Mouse (Mus musculus): ENCODE results near the gene Ydjc. TPM values are rescaled to one million over a fixed set of nuclear protein-coding genes. Genes with fewer than 3 reads are reported as not detected.
A peak's percentile ranks its signal among the peaks of the same experiment; 100 is the strongest.
"Not testable (repeated sequence)": the region's sequence is repeated elsewhere in the genome, so short reads cannot be mapped to it uniquely, and the experiment has no call there.

Ydjc gene
- polyA plus RNA-seq, 1 experiment = 5.9 TPM

- no peak overlapping the region for H3K27ac ChIP-seq (ENCODE audit: insufficient read depth, low read length)
- H3K4me3 ChIP-seq (ENCODE audit: insufficient read depth, low read length) = no peak overlapping the region
- TF ChIP-seq POLR2A (IDR thresholded peaks at IDR 0.05; ENCODE audit: low read depth, low read length) (no peak), CTCF (IDR thresholded peaks at IDR 0.05; ENCODE audit: borderline replicate concordance, insufficient read depth, low read length) (no peak)
- peaks cover 12% of the 10 kb centered on the region for H3K4me1 ChIP-seq (ENCODE audit: control insufficient read depth, insufficient read depth, low read length)
Measured at GRCm38 (mm10) chr16:17150520-17151258, 6.3 kb downstream of the Ydjc start.

DNA sequence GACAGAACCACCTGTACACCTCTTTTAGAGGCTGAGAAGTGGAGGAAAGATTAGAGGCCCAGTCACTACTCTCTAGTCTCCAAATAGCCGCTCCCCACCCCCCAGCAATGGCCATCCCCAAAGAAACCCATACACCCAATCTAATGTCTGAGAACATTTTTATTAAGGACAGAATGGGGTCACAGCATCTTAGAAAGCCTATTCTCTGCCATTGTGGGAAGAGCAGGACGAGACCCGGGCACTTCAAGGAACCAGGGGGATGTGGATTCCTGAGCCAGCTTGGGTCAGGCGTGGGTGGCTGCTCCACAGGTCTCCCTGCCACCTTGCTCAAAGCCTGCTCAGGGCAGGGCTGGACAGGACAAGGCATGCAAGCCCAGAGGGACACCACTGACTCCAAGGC is 7.5 kb downstream of the Ydjc start:
- no peak overlapping the region for H3K4me3 ChIP-seq (ENCODE audit: insufficient read depth, low read length)
- peaks cover 12% of the 10 kb centered on the region for H3K4me1 ChIP-seq (ENCODE audit: control insufficient read depth, insufficient read depth, low read length)
- TF ChIP-seq CTCF (IDR thresholded peaks at IDR 0.05; ENCODE audit: borderline replicate concordance, insufficient read depth, low read length) (no peak), POLR2A (IDR thresholded peaks at IDR 0.05; ENCODE audit: low read depth, low read length) (no peak)
- H3K27ac ChIP-seq (ENCODE audit: insufficient read depth, low read length) = no peak overlapping the region

- Histone ChIP-seq H3K27ac (ENCODE audit: insufficient read depth, low read length) (peak overlapping the region; percentile 35), H3K4me3 (ENCODE audit: insufficient read depth, low read length) (no peak overlapping the region), H3K4me1 (ENCODE audit: control insufficient read depth, insufficient read depth, low read length) (peaks cover 12% of the 10 kb centered on the region)
- TF ChIP-seq CTCF (IDR thresholded peaks at IDR 0.05; ENCODE audit: borderline replicate concordance, insufficient read depth, low read length) = no peak
- TF ChIP-seq POLR2A (IDR thresholded peaks at IDR 0.05; ENCODE audit: low read depth, low read length) = no peak
Measured at GRCm38 (mm10) chr16:17154346-17154745, 9.9 kb downstream of the Ydjc start.

- H3K27ac ChIP-seq (ENCODE audit: insufficient read depth, low read length); H3K4me1 ChIP-seq (ENCODE audit: control insufficient read depth, insufficient read depth, low read length); H3K4me3 ChIP-seq (ENCODE audit: insufficient read depth, low read length): not testable (repeated sequence)
Measured at GRCm38 (mm10) chr16:17165478-17165877, 21.1 kb downstream of the Ydjc start.

DNA sequence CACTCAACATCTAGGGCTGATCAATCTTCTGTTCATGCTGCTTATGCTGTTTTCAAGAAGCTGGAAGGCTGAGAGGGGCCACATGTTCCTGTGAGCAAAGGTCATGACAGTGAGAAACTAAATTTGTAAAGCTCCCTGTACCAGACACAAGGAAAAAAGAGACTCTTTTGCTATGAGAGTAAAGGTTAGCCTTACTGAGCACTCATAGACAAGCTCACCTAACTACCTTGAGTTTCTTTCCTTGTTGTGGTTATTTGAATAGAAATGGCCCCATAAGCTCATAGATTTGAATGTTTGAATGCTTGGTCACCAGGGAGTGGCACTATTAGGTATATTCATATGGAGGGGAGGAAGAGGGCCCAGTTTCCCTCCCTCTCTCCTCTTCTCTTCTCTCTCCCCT is 22.8 kb downstream of the Ydjc start:
- no peaks in the 10 kb centered on the region for H3K4me1 ChIP-seq (ENCODE audit: control insufficient read depth, insufficient read depth, low read length)
- no peak overlapping the region for H3K4me3 ChIP-seq (ENCODE audit: insufficient read depth, low read length)
- TF ChIP-seq CTCF (IDR thresholded peaks at IDR 0.05; ENCODE audit: borderline replicate concordance, insufficient read depth, low read length) = no peak
- no peak for TF ChIP-seq POLR2A (IDR thresholded peaks at IDR 0.05; ENCODE audit: low read depth, low read length)
- H3K27ac ChIP-seq (ENCODE audit: insufficient read depth, low read length) = no peak overlapping the region

- no peak overlapping the region for H3K4me3 ChIP-seq (ENCODE audit: insufficient read depth, low read length)
- no peaks in the 10 kb centered on the region for H3K4me1 ChIP-seq (ENCODE audit: control insufficient read depth, insufficient read depth, low read length)
- TF ChIP-seq POLR2A (IDR thresholded peaks at IDR 0.05; ENCODE audit: low read depth, low read length) = no peak
- no peak for TF ChIP-seq CTCF (IDR thresholded peaks at IDR 0.05; ENCODE audit: borderline replicate concordance, insufficient read depth, low read length)
- H3K27ac ChIP-seq (ENCODE audit: insufficient read depth, low read length) = no peak overlapping the region
Measured at GRCm38 (mm10) chr16:17168049-17168448, 23.6 kb downstream of the Ydjc start.

DNA sequence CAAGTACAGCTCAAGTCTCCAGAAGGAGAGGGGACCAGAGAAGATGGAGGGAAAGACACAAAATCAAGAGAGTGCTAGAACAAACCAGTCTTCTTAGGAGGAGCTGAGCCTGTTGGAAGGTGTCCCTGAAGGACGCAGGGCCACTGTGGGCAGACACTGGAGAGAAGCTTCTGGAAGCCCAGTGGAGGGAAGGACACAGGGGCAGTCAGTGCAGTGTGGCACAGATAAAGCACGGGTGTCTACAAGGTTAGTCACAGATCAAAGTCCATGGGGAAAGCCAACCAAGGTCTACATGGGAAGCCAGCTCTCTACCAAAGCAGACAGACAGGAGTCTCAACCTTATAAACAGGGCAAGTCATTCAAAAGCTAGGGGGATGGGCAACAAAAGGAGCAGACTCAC is 31.3 kb downstream of the Ydjc start:
- H3K4me3 ChIP-seq (ENCODE audit: insufficient read depth, low read length) = no peak overlapping the region

DNA sequence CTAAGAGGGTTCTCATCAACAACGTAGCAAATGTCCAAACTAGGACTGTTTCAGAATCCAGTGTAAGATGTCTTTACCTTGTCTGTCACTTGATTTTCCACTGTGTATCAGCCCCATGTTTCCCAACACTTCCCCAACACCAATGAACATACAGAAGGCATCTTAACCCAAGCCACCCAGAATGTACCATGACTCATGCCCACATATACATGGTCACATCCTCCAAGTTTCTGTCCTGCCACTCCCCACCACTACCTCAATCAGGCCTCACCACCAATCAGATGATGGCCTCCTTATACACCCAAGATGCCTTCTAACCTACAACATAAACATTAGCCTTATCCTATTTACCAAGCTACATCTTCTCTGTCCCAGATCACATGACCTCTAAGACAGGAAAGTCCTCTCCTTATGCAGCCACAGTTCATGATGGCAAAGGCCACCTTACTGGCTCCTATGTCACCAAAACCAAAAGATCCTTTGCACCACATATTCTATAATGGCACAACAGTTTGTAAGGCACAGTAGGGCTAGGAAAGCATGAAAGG is 33.3 kb downstream of the Ydjc start:
- H3K4me3 ChIP-seq (ENCODE audit: insufficient read depth, low read length) = no peak overlapping the region
- H3K4me1 ChIP-seq (ENCODE audit: control insufficient read depth, insufficient read depth, low read length) = no peaks in the 10 kb centered on the region
- TF ChIP-seq CTCF (IDR thresholded peaks at IDR 0.05; ENCODE audit: borderline replicate concordance, insufficient read depth, low read length) (no peak), POLR2A (IDR thresholded peaks at IDR 0.05; ENCODE audit: low read depth, low read length) (no peak)
- H3K27ac ChIP-seq (ENCODE audit: insufficient read depth, low read length) = no peak overlapping the region

More for the DNA sequence above, 31.3 kb downstream of the Ydjc start:
- TF ChIP-seq POLR2A (IDR thresholded peaks at IDR 0.05; ENCODE audit: low read depth, low read length) (no peak), CTCF (IDR thresholded peaks at IDR 0.05; ENCODE audit: borderline replicate concordance, insufficient read depth, low read length) (no peak)
- Histone ChIP-seq H3K4me1 (ENCODE audit: control insufficient read depth, insufficient read depth, low read length) (no peaks in the 10 kb centered on the region), H3K27ac (ENCODE audit: insufficient read depth, low read length) (no peak overlapping the region)

- Histone ChIP-seq H3K4me1 (ENCODE audit: control insufficient read depth, insufficient read depth, low read length) (no peaks in the 10 kb centered on the region), H3K4me3 (ENCODE audit: insufficient read depth, low read length) (no peak overlapping the region), H3K27ac (ENCODE audit: insufficient read depth, low read length) (no peak overlapping the region)
- no peak for TF ChIP-seq POLR2A (IDR thresholded peaks at IDR 0.05; ENCODE audit: low read depth, low read length)
- no peak for TF ChIP-seq CTCF (IDR thresholded peaks at IDR 0.05; ENCODE audit: borderline replicate concordance, insufficient read depth, low read length)
Measured at GRCm38 (mm10) chr16:17179706-17180105, 35.3 kb downstream of the Ydjc start.

- H3K27ac ChIP-seq (ENCODE audit: insufficient read depth, low read length) = no peak overlapping the region
- TF ChIP-seq CTCF (IDR thresholded peaks at IDR 0.05; ENCODE audit: borderline replicate concordance, insufficient read depth, low read length) (no peak), POLR2A (IDR thresholded peaks at IDR 0.05; ENCODE audit: low read depth, low read length) (no peak)
- no peaks in the 10 kb centered on the region for H3K4me1 ChIP-seq (ENCODE audit: control insufficient read depth, insufficient read depth, low read length)
- no peak overlapping the region for H3K4me3 ChIP-seq (ENCODE audit: insufficient read depth, low read length)
Measured at GRCm38 (mm10) chr16:17181382-17181781, 37.0 kb downstream of the Ydjc start.

All from embryonic fibroblast, embryonic 13.5 days (primary cell).